Mouse (Mus musculus) c-Kit-positive CD71-positive TER-119-negative erythroid progenitor cells, embryonic 14.5 days (primary cell): Measurements from ENCODE around the gene Uchl4.
"Not testable (repeated sequence)": the region's sequence is repeated elsewhere in the genome, so short reads cannot be mapped to it uniquely, and the experiment has no call there.

Source experiments
- DNase-seq: peaks from one replicate; pipeline ENCODE4 v3.0.0-alpha.2; 2013; ENCODE audit warnings: low read depth

The Uchl4 gene

GRCm38 (mm10) chr9:64234768-64235435 lies at the start of gene Uchl4:
Gene Uchl4 (plus strand): TSS chr9:64235201.
- DNase-seq: no peak

GRCm38 (mm10) chr9:64193879-64194278 lies 41.1 kb upstream of the Uchl4 start:
- no peak for DNase-seq

- no peak for DNase-seq
These were observed 39.4 kb upstream of the Uchl4 start for GRCm38 (mm10) chr9:64195554-64195953.

- no peak for DNase-seq
These were observed 37.5 kb upstream of the Uchl4 start for GRCm38 (mm10) chr9:64197524-64197923.

GRCm38 (mm10) chr9:64198068-64198762 lies 36.8 kb upstream of the Uchl4 start:
- no peak for DNase-seq

- not testable (repeated sequence) for DNase-seq
These were observed 36.1 kb upstream of the Uchl4 start for GRCm38 (mm10) chr9:64198763-64199418.

GRCm38 (mm10) chr9:64199897-64200296 lies 35.1 kb upstream of the Uchl4 start:
- no peak for DNase-seq

GRCm38 (mm10) chr9:64202331-64202730 lies 32.7 kb upstream of the Uchl4 start:
- no peak for DNase-seq

GRCm38 (mm10) chr9:64202866-64203265 lies 32.1 kb upstream of the Uchl4 start:
- no peak for DNase-seq

GRCm38 (mm10) chr9:64207509-64208084 lies 27.4 kb upstream of the Uchl4 start:
- no peak for DNase-seq

- DNase-seq: no peak
These were observed 20.5 kb upstream of the Uchl4 start for GRCm38 (mm10) chr9:64214452-64214851.

GRCm38 (mm10) chr9:64216090-64216489 lies 18.9 kb upstream of the Uchl4 start:
- no peak for DNase-seq

GRCm38 (mm10) chr9:64216641-64217040 lies 18.4 kb upstream of the Uchl4 start:
- no peak for DNase-seq

- DNase-seq: no peak
These were observed 17.1 kb upstream of the Uchl4 start for GRCm38 (mm10) chr9:64217887-64218286.

GRCm38 (mm10) chr9:64219305-64219704 lies 15.7 kb upstream of the Uchl4 start:
- DNase-seq: no peak

GRCm38 (mm10) chr9:64219772-64220420 lies 15.1 kb upstream of the Uchl4 start:
- no peak for DNase-seq

- no peak for DNase-seq
These were observed 14.4 kb upstream of the Uchl4 start for GRCm38 (mm10) chr9:64220603-64221002.

- no peak for DNase-seq
These were observed 13.5 kb upstream of the Uchl4 start for GRCm38 (mm10) chr9:64221480-64221879.

GRCm38 (mm10) chr9:64222098-64222497 lies 12.9 kb upstream of the Uchl4 start:
- DNase-seq: no peak

- no peak for DNase-seq
These were observed 9.2 kb upstream of the Uchl4 start for GRCm38 (mm10) chr9:64225805-64226204.

- no peak for DNase-seq
These were observed 7.3 kb upstream of the Uchl4 start for GRCm38 (mm10) chr9:64227736-64228135.

- no peak for DNase-seq
These were observed 6.0 kb upstream of the Uchl4 start for GRCm38 (mm10) chr9:64228972-64229371.
